Mouse (Mus musculus) macrophage (primary cell): ENCODE results near the gene Hepacam. TPM values are rescaled to one million over a fixed set of nuclear protein-coding genes. Genes with fewer than 3 reads are reported as not detected.

Experiments
- H3K27ac ChIP-seq: fragments of 350-480 bp; formaldehyde crosslinking; 2 replicates; pipeline ENCODE4 v1.9.0; 2021
- H3K36me3 ChIP-seq: fragments of 350-480 bp; formaldehyde crosslinking; 2 replicates; pipeline ENCODE4 v1.9.0; 2021; ENCODE audit errors: inconsistent target
- H3K4me3 ChIP-seq: fragments of 350-480 bp; formaldehyde crosslinking; 2 replicates; pipeline ENCODE4 v1.9.0; 2021; ENCODE audit errors: inconsistent target
- H3K79me2 ChIP-seq: fragments of 350-480 bp; formaldehyde crosslinking; 2 replicates; pipeline ENCODE4 v1.9.0; 2021; ENCODE audit errors: inconsistent target
- WGBS: methylation state at CpG from one replicate; pipeline ENCODE4 v1.1.7; 2026; ENCODE audit warnings: inconsistent platforms; ENCODE audit not compliant: missing documents; 5-methylcytosine and 5-hydroxymethylcytosine counted together
- polyA plus RNA-seq: library from polyadenylated mRNA; stranded (reverse); fragments of 250-400 nt; gene quantifications from 3 replicates; pipeline ENCODE4 v1.2.4, GENCODE M21; 2018; ENCODE audit warnings: inconsistent platforms
- total RNA-seq, 78 experiments: library from RNA; depleted of rRNA; stranded (reverse); fragments of 250-400 nt; gene quantifications; 1 replicate in 9 of 78; 2 replicates in 24 of 78; 3 replicates in 43 of 78; 4 replicates in 2 of 78; pipeline ENCODE4 v1.2.4; 2018; ENCODE audit warnings: inconsistent platforms in 56 of 78

Hepacam gene
- not detected for total RNA-seq (2018; cell fraction: chromatin; rRNA removed)
- total RNA-seq (2018; cell fraction: cytosol; rRNA removed), result under 1 TPM in 1 of 26 experiments, not detected in 25; 0.03 TPM
- total RNA-seq (2018; cell fraction: nucleus; rRNA removed), result under 1 TPM in 1 of 26 experiments, not detected in 25; 0.25 TPM
- not detected in 3 replicates for polyA plus RNA-seq

GRCm38 (mm10) chr9:37367301-37368080, at the start of gene Hepacam:
Hepacam (plus strand) TSS chr9:37367351.
- WGBS, result 94% methylated on average over 16 of the region's 17 CpGs

GRCm38 (mm10) chr9:37329456-37329855, 37.7 kb upstream of the Hepacam start:
- H3K27ac ChIP-seq, result no peak overlapping the region
- H3K79me2 ChIP-seq, result no peaks in the 10 kb centered on the region
- H3K36me3 ChIP-seq, result no peaks in the 10 kb centered on the region
- WGBS, result 54% methylated on average over 3 of the region's 3 CpGs
- H3K4me3 ChIP-seq, result no peak overlapping the region

More at GRCm38 (mm10) chr9:37367301-37368080, at the start of gene Hepacam:
- Histone ChIP-seq H3K36me3 (no peaks in the 10 kb centered on the region), H3K79me2 (no peaks in the 10 kb centered on the region), H3K4me3 (no peak within 1 kb of the TSS), H3K27ac (no peak within 1 kb of the TSS)

- H3K27ac ChIP-seq, result no peak overlapping the region
- WGBS, result 49% methylated on average over 3 of the region's 3 CpGs
- no peaks in the 10 kb centered on the region for H3K36me3 ChIP-seq
- no peaks in the 10 kb centered on the region for H3K79me2 ChIP-seq
- no peak overlapping the region for H3K4me3 ChIP-seq
Measured at GRCm38 (mm10) chr9:37345406-37345805, 21.7 kb upstream of the Hepacam start.

- 12% methylated on average over 12 of the region's 12 CpGs for WGBS
Measured at GRCm38 (mm10) chr9:37347184-37347987, 19.8 kb upstream of the Hepacam start.

GRCm38 (mm10) chr9:37347988-37348642, 19.0 kb upstream of the Hepacam start, which contains the start of gene Ccdc15:
Ccdc15 (minus strand) TSS chr9:37348432.
- H3K27ac ChIP-seq, result peak within 1 kb of the TSS; percentile 62
- no peaks in the 10 kb centered on the region for H3K79me2 ChIP-seq
- H3K36me3 ChIP-seq, result no peaks in the 10 kb centered on the region
- H3K4me3 ChIP-seq, result peak within 1 kb of the TSS; percentile 67
- 1% methylated on average over 30 of the region's 41 CpGs for WGBS

More at GRCm38 (mm10) chr9:37347184-37347987, 19.8 kb upstream of the Hepacam start:
- peak overlapping the region; percentile 62 for H3K27ac ChIP-seq
- no peaks in the 10 kb centered on the region for H3K36me3 ChIP-seq
- H3K79me2 ChIP-seq, result no peaks in the 10 kb centered on the region
- H3K4me3 ChIP-seq, result peak overlapping the region; percentile 67

GRCm38 (mm10) chr9:37349050-37349449, 18.1 kb upstream of the Hepacam start:
- H3K36me3 ChIP-seq, result no peaks in the 10 kb centered on the region
- peak overlapping the region; percentile 67 for H3K4me3 ChIP-seq
- H3K27ac ChIP-seq, result no peak overlapping the region
- 78% methylated on average over 2 of the region's 3 CpGs for WGBS
- H3K79me2 ChIP-seq, result no peaks in the 10 kb centered on the region

GRCm38 (mm10) chr9:37351266-37351665, 15.9 kb upstream of the Hepacam start:
- no peaks in the 10 kb centered on the region for H3K36me3 ChIP-seq
- no peaks in the 10 kb centered on the region for H3K79me2 ChIP-seq
- WGBS, result 61% methylated on average over 2 of the region's 2 CpGs
- no peak overlapping the region for H3K4me3 ChIP-seq
- no peak overlapping the region for H3K27ac ChIP-seq

- Histone ChIP-seq H3K4me3 (no peak overlapping the region), H3K36me3 (no peaks in the 10 kb centered on the region), H3K27ac (no peak overlapping the region), H3K79me2 (no peaks in the 10 kb centered on the region)
- WGBS, result 6% methylated on average over 1 of the region's 1 CpGs
Measured at GRCm38 (mm10) chr9:37354485-37354884, 12.7 kb upstream of the Hepacam start.

GRCm38 (mm10) chr9:37358713-37359330, 8.3 kb upstream of the Hepacam start:
- Histone ChIP-seq H3K79me2 (no peaks in the 10 kb centered on the region), H3K36me3 (no peaks in the 10 kb centered on the region), H3K4me3 (no peak overlapping the region), H3K27ac (no peak overlapping the region)
- WGBS, result 92% methylated on average over 7 of the region's 7 CpGs

GRCm38 (mm10) chr9:37359331-37360220, 7.6 kb upstream of the Hepacam start:
- no peaks in the 10 kb centered on the region for H3K79me2 ChIP-seq
- 86% methylated on average over 6 of the region's 6 CpGs for WGBS
- H3K4me3 ChIP-seq, result no peak overlapping the region
- H3K36me3 ChIP-seq, result no peaks in the 10 kb centered on the region
- H3K27ac ChIP-seq, result no peak overlapping the region

GRCm38 (mm10) chr9:37362084-37362483, 5.1 kb upstream of the Hepacam start:
- no peak overlapping the region for H3K4me3 ChIP-seq
- no peaks in the 10 kb centered on the region for H3K79me2 ChIP-seq
- no peaks in the 10 kb centered on the region for H3K36me3 ChIP-seq

GRCm38 (mm10) chr9:37362881-37363280, 4.3 kb upstream of the Hepacam start:
- Histone ChIP-seq H3K36me3 (no peaks in the 10 kb centered on the region), H3K27ac (no peak overlapping the region), H3K4me3 (no peak overlapping the region), H3K79me2 (no peaks in the 10 kb centered on the region)
- 13% methylated on average over 1 of the region's 1 CpGs for WGBS

More at GRCm38 (mm10) chr9:37362084-37362483, 5.1 kb upstream of the Hepacam start:
- no peak overlapping the region for H3K27ac ChIP-seq

- no peaks in the 10 kb centered on the region for H3K36me3 ChIP-seq
- H3K4me3 ChIP-seq, result no peak overlapping the region
- no peak overlapping the region for H3K27ac ChIP-seq
- H3K79me2 ChIP-seq, result no peaks in the 10 kb centered on the region
- 92% methylated on average over 3 of the region's 3 CpGs for WGBS
Measured at GRCm38 (mm10) chr9:37363551-37363950, 3.6 kb upstream of the Hepacam start.
